Mouse (Mus musculus): Measurements from ENCODE around the gene Golga5. TPM values are rescaled to one million over a fixed set of nuclear protein-coding genes. Genes with fewer than 3 reads are reported as not detected.

The Golga5 gene
- polyA plus RNA-seq, 1 experiment: 32.4 TPM

DNA sequence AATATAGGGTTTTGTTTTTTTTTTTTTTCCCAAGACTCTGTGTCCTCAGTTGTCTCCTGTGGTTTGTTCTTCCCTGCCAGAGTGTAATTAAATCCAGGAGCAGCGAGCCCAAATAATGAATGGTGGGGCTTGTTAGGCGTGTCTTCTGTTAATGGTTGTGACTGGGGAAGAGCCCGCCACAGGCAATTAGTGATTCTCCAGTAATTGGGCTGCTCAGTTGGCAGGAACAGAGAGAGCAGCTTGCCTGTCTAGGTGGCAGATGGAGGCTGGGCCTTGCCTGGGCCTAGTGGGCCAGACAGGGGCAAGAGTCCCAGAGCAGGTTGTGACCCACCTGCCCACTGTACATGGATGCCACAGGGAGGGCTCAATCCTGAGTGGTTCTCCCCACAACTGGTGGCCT, 42.4 kb downstream of the Golga5 start:
- Histone ChIP-seq H3K27me3 (ENCODE audit: control insufficient read depth, insufficient read depth, low read length) (no peaks in the 10 kb centered on the region), H3K4me1 (ENCODE audit: control insufficient read depth, insufficient read depth, low read length) (no peaks in the 10 kb centered on the region), H3K27ac (ENCODE audit: control insufficient read depth, insufficient read depth, low read depth, low read length) (no peak overlapping the region), H3K36me3 (ENCODE audit: control insufficient read depth, insufficient read depth, low read length) (no peaks in the 10 kb centered on the region), H3K4me3 (ENCODE audit: control insufficient read depth, low read depth, low read length) (no peak overlapping the region)
- TF ChIP-seq CTCF (IDR thresholded peaks at IDR 0.05; ENCODE audit: control insufficient read depth, insufficient read depth, insufficient replicate concordance, low read depth, low read length) (no peak), POLR2A (IDR thresholded peaks at IDR 0.05; ENCODE audit: control insufficient read depth, low read depth, low read length) (no peak)

DNA sequence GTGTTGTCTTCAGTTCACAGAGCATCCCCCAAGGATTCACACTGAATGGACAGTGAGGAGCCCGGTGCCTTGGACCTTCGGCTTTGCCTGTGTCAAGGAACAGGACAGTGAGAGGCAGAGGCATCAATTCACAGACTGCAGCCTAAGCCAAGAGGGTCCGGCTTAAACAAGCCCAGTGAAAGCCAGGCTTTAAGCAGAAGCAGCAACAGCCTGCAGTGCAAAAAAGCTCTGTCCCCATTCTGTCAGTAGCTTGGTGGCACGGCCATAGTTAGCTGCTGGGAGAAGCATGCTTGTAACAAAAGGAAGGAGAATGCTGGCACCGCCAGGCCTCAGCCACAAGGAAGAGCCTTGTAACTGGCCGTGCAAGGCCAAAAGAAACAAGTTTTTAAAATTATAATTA, 45.2 kb downstream of the Golga5 start:
- H3K27me3 ChIP-seq (ENCODE audit: control insufficient read depth, insufficient read depth, low read length): no peaks in the 10 kb centered on the region
- TF ChIP-seq POLR2A (IDR thresholded peaks at IDR 0.05; ENCODE audit: control insufficient read depth, low read depth, low read length): no peak
- no peak for TF ChIP-seq CTCF (IDR thresholded peaks at IDR 0.05; ENCODE audit: control insufficient read depth, insufficient read depth, insufficient replicate concordance, low read depth, low read length)
- no peaks in the 10 kb centered on the region for H3K4me1 ChIP-seq (ENCODE audit: control insufficient read depth, insufficient read depth, low read length)
- no peaks in the 10 kb centered on the region for H3K36me3 ChIP-seq (ENCODE audit: control insufficient read depth, insufficient read depth, low read length)
- no peak overlapping the region for H3K4me3 ChIP-seq (ENCODE audit: control insufficient read depth, low read depth, low read length)
- no peak overlapping the region for H3K27ac ChIP-seq (ENCODE audit: control insufficient read depth, insufficient read depth, low read depth, low read length)

DNA sequence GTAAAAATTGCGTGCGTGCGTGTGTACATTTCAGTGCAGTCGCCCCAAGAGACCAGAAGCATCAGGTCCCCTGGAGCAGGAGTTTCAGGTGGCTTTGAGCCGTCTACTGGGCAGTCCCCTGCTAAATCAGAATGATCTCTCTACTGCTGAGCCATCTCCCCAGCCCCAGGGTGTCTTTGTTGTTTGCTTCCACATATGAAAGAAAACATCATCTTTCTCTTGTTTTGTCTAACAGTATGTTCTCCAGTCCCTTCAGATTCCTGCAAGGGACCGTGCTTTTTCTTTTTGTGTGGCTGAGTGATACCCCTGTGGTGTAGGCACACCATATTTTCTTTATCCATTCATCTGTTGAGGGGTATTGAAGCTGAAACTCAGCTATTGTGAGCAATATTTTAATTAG, 45.8 kb downstream of the Golga5 start:
- Histone ChIP-seq H3K36me3 (ENCODE audit: control insufficient read depth, insufficient read depth, low read length) (no peaks in the 10 kb centered on the region), H3K27me3 (ENCODE audit: control insufficient read depth, insufficient read depth, low read length) (no peaks in the 10 kb centered on the region), H3K27ac (ENCODE audit: control insufficient read depth, insufficient read depth, low read depth, low read length) (no peak overlapping the region), H3K4me3 (ENCODE audit: control insufficient read depth, low read depth, low read length) (no peak overlapping the region), H3K4me1 (ENCODE audit: control insufficient read depth, insufficient read depth, low read length) (no peaks in the 10 kb centered on the region)
- TF ChIP-seq CTCF (IDR thresholded peaks at IDR 0.05; ENCODE audit: control insufficient read depth, insufficient read depth, insufficient replicate concordance, low read depth, low read length) (no peak), POLR2A (IDR thresholded peaks at IDR 0.05; ENCODE audit: control insufficient read depth, low read depth, low read length) (no peak)

DNA sequence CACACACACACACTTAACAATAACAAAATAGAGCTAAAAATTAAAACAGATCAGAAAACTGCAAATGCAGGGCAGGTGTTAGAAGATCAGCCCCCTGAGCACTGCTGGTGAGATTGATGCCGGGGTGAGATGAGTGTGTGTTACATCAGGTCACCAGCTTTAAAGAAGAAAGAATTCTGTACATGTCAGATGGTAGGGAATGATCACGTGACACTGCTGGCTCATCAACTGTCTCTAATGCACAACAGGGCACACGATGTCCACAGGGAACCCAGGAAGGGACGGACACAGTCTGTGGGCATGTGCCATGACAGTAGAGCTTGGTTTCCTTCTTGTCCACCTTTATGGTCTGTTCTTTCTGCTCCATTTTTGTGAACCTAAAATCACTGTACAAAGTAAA, 47.2 kb downstream of the Golga5 start:
- H3K4me3 ChIP-seq (ENCODE audit: control insufficient read depth, low read depth, low read length): no peak overlapping the region

DNA sequence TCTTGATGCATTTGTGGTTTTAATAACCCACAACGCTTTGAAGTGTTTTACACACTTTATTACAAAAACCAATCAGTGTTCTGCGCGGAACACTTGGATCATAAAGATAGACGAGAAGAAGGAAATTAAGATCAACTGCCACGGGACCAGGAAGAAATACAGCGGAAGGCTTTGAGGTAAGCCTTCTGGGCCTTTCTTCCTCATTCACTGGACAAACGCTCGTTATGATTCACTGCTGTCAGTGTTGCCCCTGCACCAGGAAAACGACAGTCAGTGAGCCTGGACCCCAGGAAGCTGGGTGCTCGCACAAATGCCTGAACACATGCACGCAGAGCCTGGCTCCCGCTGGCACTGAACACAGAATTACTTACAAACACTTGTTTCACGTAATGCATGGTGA, 48.7 kb downstream of the Golga5 start:
- H3K36me3 ChIP-seq (ENCODE audit: control insufficient read depth, insufficient read depth, low read length): no peaks in the 10 kb centered on the region
- H3K27ac ChIP-seq (ENCODE audit: control insufficient read depth, insufficient read depth, low read depth, low read length): no peak overlapping the region
- TF ChIP-seq CTCF (IDR thresholded peaks at IDR 0.05; ENCODE audit: control insufficient read depth, insufficient read depth, insufficient replicate concordance, low read depth, low read length) (no peak), POLR2A (IDR thresholded peaks at IDR 0.05; ENCODE audit: control insufficient read depth, low read depth, low read length) (no peak)

More for the DNA sequence above, 47.2 kb downstream of the Golga5 start:
- H3K27ac ChIP-seq (ENCODE audit: control insufficient read depth, insufficient read depth, low read depth, low read length): no peak overlapping the region
- TF ChIP-seq CTCF (IDR thresholded peaks at IDR 0.05; ENCODE audit: control insufficient read depth, insufficient read depth, insufficient replicate concordance, low read depth, low read length): no peak
- TF ChIP-seq POLR2A (IDR thresholded peaks at IDR 0.05; ENCODE audit: control insufficient read depth, low read depth, low read length): no peak
- no peaks in the 10 kb centered on the region for H3K36me3 ChIP-seq (ENCODE audit: control insufficient read depth, insufficient read depth, low read length)
- H3K4me1 ChIP-seq (ENCODE audit: control insufficient read depth, insufficient read depth, low read length): no peaks in the 10 kb centered on the region
- no peaks in the 10 kb centered on the region for H3K27me3 ChIP-seq (ENCODE audit: control insufficient read depth, insufficient read depth, low read length)

DNA sequence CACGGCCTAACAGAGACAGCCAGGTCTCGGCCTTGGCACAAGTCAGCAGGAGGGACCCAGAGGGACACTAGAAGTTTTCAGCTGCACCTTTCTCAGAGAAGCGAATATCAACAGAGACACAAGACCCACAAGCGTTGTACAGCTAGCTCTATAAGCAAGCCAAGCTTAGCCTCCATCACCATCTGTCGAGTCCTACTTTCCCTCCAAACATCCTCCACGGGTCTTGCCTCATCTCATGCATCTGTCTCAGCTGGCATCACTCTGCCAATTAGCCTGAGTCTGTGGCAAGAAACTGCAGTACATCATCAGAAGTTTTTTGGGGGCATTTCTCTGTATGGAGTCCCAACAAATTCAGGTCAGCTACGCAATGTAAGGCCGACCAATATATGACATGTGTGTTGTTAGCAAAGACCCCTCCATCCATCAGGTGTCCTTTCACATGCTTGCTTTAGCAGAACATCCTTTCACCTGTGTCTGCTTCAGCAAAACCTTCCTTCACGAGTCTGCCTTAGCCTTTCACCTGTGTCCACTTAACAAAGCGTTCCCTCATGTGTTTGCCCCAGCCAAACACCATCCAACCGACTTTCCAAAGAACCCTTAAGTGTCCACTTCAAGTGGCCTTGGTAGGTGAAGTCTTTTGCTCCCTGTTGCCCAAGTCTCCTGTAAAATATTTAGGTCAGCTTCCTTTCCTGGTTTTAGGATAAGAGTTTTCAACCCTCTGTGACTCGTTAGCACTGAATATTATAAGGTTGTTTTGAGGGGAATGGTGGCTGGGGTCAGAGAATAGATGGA, 51.2 kb downstream of the Golga5 start:
- no peaks in the 10 kb centered on the region for H3K36me3 ChIP-seq (ENCODE audit: control insufficient read depth, insufficient read depth, low read length)
- H3K27ac ChIP-seq (ENCODE audit: control insufficient read depth, insufficient read depth, low read depth, low read length): no peak overlapping the region
- H3K4me3 ChIP-seq (ENCODE audit: control insufficient read depth, low read depth, low read length): no peak overlapping the region
- no peaks in the 10 kb centered on the region for H3K4me1 ChIP-seq (ENCODE audit: control insufficient read depth, insufficient read depth, low read length)
- TF ChIP-seq CTCF (IDR thresholded peaks at IDR 0.05; ENCODE audit: control insufficient read depth, insufficient read depth, insufficient replicate concordance, low read depth, low read length) (no peak), POLR2A (IDR thresholded peaks at IDR 0.05; ENCODE audit: control insufficient read depth, low read depth, low read length) (no peak)
- no peaks in the 10 kb centered on the region for H3K27me3 ChIP-seq (ENCODE audit: control insufficient read depth, insufficient read depth, low read length)

More for the DNA sequence above, 48.7 kb downstream of the Golga5 start:
- Histone ChIP-seq H3K27me3 (ENCODE audit: control insufficient read depth, insufficient read depth, low read length) (no peaks in the 10 kb centered on the region), H3K4me3 (ENCODE audit: control insufficient read depth, low read depth, low read length) (no peak overlapping the region), H3K4me1 (ENCODE audit: control insufficient read depth, insufficient read depth, low read length) (no peaks in the 10 kb centered on the region)

DNA sequence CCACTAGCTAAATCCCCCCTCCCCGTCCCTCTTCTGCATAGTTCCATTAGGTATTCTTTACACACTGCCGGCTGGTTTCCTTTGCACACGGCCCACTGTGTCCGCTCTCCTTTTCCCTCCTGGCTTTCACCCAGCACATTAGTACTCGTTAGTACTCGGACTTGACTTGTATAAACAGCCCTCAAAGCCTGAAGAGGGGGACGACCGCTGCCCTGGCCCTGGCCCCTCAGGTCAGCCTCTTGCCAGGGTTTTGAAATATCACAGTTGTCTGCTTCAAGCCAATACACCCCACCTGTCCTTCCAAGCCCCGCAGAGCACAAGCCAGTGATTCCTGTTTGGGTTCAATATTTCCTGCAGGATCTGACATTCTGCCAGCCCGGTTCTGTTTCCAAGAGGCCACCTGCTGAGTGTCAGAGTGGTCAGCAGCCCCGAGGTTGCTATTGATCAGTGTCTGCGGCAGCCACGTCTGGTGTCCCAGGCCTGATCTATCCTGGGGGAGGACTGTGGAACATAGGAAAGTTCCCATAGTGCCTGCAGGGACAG, 52.9 kb downstream of the Golga5 start:
- Histone ChIP-seq H3K4me3 (ENCODE audit: control insufficient read depth, low read depth, low read length) (no peak overlapping the region), H3K27me3 (ENCODE audit: control insufficient read depth, insufficient read depth, low read length) (no peaks in the 10 kb centered on the region), H3K36me3 (ENCODE audit: control insufficient read depth, insufficient read depth, low read length) (no peaks in the 10 kb centered on the region), H3K27ac (ENCODE audit: control insufficient read depth, insufficient read depth, low read depth, low read length) (no peak overlapping the region), H3K4me1 (ENCODE audit: control insufficient read depth, insufficient read depth, low read length) (no peaks in the 10 kb centered on the region)
- TF ChIP-seq POLR2A (IDR thresholded peaks at IDR 0.05; ENCODE audit: control insufficient read depth, low read depth, low read length) (no peak), CTCF (IDR thresholded peaks at IDR 0.05; ENCODE audit: control insufficient read depth, insufficient read depth, insufficient replicate concordance, low read depth, low read length) (no peak)
